Mouse (Mus musculus) heart, adult 8-10 months (tissue): ENCODE results near the gene Adamtsl3. TPM values are rescaled to one million over a fixed set of nuclear protein-coding genes. Genes with fewer than 3 reads are reported as not detected.

Source experiments
- DNase-seq: peaks from one replicate; pipeline ENCODE4 v3.0.0; 2022; ENCODE audit warnings: low spot score
- total RNA-seq, 4 experiments: library from RNA; stranded (reverse); gene quantifications; 2 replicates each; pipeline ENCODE4 v1.2.4; 2022

Adamtsl3 gene
- total RNA-seq = 10 to 100 TPM in 1 of 4 experiments, 1 to 10 TPM in 3; 4.4 to 11.4 (median 6.6) TPM

DNA sequence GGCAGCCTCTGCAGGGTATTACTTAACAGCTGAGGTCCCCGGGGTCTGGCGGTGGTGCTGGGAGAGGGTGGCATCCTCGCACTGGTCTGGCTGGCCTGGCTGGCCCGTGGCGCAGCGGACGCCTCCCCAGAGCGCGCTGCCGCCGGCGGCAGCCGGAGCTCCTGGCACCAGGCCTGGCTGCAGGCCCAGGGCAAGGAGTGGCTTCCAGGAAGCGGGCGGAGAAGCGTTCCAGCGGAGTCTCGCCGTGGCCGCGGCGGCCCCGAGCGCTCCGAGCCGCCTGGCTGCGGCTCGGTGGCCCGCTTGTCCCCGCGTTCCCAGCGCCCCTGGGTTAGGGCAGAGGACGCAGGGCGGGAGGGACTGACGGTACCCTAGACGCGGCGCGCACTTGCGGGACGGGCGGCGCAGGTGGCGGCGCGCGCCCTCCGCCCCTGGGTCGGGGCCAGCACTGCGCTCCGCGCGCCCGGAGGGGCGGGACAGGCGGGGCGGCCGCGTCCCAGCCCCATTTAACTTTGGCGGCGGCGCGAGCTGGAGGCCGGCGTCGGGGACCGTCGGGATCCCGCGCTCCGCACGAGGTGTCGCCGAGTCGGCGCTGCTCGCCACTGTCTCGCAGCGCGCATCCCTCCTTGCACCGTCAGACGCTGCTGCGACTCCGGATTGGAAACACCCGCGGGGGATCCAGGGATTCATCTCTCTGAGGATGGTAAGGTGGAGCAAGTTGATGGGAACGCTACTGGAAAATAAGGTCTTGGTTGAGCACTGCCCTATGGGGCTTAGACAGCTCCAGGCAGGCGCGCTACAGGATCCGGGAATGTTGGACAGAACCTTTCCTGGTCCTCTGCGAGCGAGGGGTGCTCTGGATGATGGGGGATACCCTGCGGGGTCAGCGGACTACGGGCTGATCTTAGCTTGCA lies at the start of gene Adamtsl3:
Gene Adamtsl3 (plus strand): TSS at position 484 of the 911 bp plus-strand sequence.
- DNase-seq = no peak

DNA sequence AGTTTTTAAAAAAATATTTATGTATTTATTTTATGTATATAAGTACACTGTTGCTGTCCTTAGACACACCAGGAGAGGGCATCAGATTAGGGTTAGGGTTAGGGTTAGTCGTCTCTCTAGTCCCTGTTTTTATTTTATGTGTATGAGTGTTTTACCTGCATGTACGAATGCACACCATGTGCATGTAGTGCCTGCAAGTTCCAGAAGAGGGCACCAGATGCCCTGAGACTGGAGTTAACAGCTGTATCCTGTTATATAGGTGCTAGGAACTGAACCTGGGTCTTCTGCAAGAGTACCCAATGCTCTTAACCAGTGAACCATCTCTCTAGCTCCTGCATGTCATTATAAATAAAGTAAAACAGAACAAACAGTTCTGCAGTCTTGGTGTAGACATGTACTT lies 48.3 kb upstream of the Adamtsl3 start:
- no peak for DNase-seq

DNA sequence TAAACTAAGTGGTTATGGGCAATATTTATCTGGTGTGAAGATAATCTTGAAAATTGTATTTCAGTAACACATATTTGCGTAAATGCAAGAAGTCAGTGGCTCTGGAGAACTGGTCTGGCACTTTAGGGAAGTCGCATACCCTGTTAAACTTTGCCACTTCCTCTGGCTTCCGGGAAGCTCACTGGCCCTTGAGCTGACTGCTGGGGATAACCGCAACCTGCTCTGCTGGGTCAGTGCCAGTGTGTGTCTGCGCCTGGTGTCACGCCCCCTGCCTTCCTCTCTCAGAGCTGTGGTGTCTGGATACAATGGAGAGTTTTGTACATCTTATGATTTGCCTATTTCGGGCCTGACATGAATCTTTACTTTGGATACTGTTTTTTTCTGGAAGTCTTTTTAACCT lies 42.1 kb upstream of the Adamtsl3 start:
- no peak for DNase-seq

DNA sequence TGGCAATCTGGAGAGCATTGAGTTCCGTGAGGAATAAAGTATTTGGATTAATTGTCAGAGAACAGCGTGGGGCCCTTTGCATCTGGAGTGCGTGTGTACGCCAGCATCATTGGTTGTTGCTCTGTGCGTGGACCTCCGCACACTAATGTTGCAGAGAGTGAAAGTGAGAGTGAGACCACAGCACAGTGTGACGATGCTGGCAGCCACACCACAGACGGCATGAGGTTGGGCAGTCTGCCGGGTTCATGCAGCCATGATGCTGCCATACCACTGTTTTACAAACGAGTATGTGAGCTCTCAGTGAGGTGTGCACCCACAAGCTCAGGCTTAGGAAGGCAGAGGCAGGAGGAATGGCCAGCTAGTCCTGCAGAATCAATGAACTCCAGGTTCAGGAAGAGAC lies 41.4 kb upstream of the Adamtsl3 start:
- no peak for DNase-seq

DNA sequence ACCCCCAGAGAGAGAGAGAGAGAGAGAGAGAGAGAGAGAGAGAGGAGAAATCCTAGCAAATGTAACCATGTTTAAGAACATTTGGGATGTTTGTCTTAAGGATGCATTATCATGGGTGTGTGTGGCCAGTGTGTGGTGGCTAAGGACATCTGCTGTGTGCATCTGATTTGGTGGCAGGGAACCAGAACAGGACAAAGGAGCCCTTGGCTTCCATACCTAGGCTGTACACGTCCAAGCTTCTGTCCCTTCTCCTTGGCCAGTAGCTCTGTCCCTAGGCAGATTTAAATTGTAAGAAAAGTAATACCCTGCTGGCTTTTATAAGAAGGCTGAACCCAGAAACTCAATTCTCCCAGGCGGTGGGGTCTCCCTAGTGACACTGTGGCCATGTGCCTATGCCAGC lies 40.9 kb upstream of the Adamtsl3 start:
- no peak for DNase-seq

DNA sequence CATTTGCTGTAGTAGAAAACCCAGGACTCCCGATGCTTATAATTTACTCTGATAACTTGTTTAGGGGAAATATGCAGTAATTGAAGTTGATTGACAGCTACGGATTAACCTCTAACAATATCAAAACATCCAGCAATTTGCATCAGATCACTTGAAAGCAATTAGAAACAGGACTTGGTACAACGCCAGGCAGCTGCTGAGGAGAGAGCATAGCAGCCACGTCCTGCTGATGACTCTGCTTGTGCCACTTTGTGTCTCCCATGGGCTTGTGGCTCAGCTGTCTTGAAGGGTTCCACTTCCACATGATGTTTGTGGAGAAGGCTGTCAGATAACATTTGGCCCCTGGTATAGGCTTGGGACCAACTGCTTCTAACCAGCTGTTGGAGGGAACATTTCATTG lies 27.1 kb upstream of the Adamtsl3 start:
- DNase-seq = no peak

DNA sequence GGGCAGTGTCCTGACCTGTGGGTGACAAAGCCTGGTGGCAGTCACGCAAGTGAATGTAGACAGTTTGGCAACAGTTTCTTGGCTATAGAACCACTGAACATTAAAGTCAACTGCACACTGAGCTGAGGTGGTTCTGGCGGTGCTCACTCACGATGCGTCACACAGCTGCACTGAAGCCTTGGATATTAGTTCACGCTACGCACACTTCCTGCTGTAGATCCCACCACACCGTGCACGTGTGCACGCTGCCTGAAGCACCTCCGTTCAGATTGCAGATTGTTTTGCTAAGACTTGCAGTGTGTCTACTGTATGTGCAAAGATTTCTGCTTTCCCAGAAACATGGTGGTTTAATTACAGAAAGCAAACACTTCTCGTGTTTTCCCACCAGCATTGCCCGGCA lies 17.0 kb upstream of the Adamtsl3 start:
- DNase-seq = no peak

DNA sequence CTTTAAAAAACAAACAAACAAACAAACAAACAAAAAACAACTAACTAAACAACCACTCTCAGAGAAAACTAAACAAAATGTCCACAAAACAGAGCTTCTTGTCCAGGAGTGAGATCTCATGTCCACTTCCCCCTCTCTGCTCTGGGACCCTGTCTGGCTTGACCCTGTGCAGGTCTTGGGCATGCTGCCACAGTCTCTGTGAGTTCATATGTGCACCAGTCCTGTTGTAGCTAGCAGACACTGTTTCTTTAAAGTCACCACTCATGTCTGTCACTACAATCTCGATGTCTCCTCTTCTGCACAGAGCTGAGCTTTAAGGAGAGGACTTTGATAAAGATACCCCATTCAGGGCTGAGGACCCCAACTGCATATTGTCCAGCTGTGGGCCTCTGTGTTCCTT lies 8.9 kb upstream of the Adamtsl3 start:
- no peak for DNase-seq

DNA sequence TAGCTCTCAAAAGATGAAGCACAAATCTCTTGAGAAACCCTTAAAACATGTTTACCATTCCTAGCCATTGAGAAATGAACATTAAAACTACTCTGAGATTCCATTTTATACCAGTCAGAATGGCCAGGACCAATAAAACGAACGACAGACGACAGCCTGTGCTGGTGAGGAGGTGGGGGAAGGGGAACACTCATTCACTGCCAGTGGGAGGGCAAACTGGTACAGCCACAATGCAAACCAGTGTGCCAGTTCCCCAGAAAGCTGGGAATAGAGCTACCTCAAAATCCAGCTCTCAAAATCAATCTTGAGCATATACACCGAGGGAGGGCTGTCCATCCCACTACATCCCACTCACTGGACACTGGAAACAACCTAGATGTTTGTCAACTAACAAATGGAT lies 8.3 kb upstream of the Adamtsl3 start:
- no peak for DNase-seq

DNA sequence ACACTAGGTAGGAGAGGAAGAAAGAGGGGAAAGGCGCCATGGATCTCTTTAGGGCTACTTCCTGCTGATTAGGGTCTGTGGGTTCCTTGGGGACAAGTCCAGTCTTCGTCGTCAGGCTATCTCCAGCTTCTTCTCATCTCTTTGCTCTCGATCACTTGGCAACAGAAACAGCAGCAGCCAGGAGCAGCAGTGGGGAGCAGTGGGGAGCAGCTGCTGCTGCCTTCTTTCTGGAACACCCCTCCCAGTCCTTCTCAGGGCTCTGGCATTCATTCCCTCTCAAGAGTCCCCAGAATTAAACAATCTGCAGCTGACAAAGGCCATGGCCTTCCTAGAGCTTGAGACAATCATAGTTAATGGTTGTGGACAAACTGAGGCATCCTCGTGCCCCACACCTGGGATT lies 7.6 kb upstream of the Adamtsl3 start:
- DNase-seq = no peak

DNA sequence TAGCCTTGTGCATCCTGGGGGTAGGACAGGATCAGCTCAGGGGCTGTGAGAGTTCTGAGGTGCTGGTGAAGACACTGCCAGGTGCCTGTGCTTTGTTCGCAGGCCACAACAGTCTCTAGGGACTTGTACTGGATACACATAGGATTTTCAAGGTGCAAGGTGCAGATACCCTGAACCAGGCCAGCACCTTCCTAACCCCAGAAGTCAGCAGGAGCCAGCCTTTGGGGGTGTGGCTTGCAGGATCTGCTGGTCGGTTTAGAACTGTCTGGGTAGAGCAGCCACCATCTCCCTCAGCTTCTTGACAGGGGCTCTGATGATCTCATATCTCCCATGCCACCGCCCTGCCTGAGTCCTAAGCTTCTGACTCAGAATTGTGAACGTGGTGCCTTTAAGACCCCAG lies 5.7 kb upstream of the Adamtsl3 start:
- DNase-seq = no peak

DNA sequence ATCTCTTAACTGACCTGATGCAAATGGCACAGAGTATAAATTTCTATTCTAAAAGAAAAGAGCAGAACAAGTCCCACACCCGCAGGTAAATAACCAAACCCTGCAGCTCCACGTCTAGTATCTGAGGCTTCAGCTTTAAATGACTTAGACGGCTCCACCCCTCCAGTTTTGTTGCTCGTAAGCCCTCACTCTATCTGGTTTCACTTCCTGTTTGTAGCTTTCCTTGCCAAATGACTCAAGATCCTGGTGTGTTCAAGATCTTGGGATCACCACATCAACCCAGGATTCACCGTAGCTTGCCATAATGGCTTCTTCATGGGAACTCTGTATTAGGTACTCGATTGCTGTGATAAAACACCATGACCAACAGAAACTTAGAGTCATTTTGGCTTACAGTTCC lies 4.6 kb upstream of the Adamtsl3 start:
- DNase-seq = no peak

DNA sequence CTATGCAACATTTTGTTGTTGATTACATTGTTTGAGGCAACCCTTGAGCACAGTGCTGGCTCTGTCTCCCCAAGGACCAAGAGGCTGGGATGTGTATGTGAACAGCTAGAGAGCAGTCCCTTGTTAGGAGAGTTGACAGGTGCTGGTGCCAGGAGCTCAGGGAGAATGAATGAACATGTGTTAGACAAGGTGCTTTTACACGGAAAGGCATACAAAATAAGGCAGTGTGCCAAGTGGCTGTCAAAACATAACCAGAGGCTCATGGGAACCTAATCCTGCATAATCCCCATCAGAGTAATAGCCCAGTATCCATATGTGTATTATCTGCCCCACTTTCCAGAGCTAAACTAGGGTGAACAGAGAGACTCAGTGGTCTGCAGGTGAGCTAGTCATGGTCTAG lies 1.5 kb upstream of the Adamtsl3 start:
- DNase-seq = no peak

DNA sequence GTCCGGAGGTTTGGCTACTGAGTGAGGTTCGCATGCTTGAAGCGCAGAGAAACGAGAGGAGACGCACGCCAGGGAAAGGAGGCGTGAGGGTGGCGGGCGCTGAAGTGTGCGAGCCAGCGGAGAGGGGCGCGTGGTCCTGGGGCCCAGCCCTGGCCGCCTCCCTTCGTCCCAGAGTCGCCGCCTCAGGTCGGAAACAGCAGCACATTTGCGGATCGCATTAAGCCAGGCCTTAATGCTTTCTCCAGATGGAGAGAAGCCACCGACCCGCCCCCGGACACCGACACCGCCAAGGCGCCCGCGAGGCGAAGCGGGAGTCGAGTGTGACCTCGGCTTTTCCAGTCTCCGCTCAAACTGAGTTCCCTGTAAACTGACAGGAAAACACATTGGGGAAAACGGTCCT lies 638 bp downstream of the Adamtsl3 start:
- peak; percentile 84 for DNase-seq

DNA sequence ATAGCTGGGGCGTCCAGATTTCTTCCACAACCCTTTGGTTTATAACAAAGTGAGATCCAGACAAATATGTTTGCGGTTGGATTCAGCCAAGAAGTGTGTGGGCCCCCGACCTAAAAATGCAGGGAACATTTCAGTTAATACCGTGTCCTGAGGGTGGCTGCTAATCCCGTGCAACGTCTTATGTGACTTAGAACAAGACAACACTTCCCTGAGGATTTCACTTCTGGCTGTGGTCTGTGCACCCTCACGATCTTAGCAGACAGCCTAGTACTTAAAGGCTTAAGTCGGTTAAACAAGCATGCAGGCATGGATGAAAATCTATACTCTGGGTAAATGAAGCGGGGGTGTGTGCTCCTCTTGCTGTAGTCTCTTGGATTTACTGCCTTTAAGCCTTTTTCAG lies 2.6 kb downstream of the Adamtsl3 start:
- DNase-seq = no peak

DNA sequence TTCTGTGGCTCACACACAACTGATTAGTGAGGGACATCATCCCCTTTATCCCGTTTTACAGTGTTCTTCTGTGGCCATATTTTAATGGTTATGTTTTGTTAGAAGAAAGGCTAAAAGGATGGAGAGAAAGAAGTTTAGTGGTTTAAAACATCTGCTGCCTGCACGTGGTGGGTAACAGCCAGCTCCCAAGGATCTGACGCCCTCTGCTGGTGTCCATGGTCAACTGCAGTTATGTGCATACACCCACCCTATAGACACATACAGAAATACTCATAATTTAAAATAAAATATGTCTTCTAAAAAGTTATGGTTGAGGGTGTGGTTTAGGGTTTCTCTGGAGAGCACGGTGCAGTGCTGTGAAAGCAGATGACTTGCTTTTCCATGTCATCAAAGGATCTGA lies 3.0 kb downstream of the Adamtsl3 start:
- DNase-seq = no peak

DNA sequence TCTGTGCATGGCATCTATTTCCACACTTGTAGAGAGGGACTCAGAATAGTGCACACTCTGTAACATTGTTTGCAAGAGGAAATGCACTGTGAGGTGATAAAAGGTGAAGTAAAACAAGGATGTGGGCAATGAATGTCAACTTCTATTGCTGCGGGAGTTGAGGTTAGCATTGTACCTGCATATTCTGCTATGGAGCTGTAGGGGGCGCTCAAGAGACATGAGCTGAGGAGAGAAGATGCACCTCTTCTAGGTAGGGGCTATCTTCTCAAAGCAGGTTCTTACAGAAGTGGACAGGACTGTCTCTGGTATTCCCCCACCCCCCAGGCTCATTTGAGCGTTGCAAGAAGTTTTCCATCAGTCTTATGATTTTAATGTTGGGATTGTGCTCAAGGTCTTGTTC lies 3.7 kb downstream of the Adamtsl3 start:
- DNase-seq = no peak

DNA sequence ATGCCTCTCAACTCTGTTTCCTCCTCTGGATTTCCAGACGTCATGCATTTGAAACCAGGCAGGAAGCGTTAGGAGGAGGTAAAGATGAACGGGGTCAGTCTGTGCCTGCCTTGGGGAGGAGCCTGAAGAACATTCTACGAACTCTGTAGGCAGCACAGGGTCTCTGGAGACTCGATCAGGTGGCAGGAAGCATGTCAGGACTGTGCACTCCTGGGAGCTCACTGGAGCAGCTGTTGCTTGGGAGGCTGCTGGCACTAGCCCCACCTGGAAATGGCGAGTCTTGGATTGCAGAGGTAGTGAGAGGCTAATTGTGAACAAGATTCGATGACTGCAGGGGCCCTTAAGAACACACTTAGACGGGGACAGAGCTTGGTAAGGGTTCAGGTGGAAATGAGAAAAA lies 6.0 kb downstream of the Adamtsl3 start:
- DNase-seq = no peak

DNA sequence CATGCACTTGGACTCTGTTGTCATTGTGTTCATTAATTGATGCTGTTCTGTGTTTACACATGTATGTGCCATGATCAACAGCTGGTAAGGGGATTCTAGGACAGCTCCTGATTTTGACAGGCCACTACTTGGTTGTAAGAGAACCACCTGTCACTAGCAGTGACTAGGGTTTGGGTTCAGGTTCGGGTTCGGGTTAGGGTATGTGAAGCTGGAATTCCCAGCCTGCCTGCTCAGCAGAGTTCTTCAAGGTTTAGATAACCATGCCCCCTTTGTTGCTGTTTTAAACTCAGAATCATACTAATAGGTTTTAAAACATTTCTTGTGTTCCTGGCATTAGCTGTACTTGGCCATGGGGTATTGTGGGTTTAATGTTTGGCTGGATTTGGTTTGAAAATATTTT lies 11.2 kb downstream of the Adamtsl3 start:
- DNase-seq = no peak

DNA sequence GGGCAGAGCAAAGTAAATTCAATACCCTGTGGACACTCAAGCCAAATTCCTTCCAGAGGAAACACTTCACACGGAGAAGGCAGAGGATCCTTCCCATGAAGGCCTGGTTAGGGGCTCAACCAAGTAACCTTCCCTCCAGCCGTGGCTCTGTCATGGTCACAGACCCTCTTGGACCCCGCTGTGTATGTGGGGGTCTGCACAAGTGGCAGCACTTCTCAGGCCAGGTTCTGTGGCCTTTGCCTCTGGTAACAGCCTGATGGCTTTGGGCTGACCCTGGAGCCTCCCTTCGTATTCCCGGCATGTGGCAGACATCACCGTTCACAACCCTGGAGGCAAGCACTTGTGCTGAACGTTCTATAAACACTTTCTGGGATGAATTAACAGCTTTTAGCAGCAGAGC lies 14.3 kb downstream of the Adamtsl3 start:
- DNase-seq = no peak

DNA sequence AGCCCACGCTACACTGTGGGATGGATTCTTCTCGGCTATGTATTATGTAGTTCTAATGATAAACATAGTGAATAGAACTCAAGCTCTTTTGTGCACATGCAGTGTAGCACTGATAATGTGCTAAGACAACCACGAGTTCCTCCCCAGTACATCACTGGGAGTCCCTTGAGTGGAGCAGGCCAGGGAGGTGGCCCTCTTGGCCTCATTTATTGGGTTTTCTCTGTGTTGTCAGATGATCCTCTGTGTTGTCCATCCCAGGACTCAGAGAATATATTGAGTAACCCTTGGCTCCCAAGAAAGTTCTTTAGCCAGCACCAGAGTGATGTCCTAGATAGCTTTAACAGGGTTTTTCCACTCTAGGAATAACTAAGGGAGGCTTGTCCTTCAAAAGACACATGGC lies 14.9 kb downstream of the Adamtsl3 start:
- no peak for DNase-seq

DNA sequence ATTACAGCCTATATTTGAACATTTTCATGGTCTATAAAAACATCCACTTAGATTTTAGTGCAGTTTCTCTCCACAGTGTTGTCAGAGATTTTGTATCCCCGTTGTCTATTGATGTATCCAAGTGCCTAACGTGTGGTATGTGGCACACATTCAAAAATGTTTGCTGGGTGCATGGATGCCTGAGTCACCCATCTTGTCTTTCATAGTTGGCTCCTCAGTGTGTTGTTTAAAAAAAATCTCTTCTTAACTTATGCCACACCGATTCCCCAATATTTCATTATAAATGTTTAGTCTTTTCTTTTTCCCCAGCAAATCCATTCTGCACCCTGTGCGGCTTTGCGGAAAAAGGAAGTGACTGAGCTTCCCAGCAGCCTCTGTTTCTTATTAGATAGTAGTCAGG lies 23.7 kb downstream of the Adamtsl3 start:
- no peak for DNase-seq

DNA sequence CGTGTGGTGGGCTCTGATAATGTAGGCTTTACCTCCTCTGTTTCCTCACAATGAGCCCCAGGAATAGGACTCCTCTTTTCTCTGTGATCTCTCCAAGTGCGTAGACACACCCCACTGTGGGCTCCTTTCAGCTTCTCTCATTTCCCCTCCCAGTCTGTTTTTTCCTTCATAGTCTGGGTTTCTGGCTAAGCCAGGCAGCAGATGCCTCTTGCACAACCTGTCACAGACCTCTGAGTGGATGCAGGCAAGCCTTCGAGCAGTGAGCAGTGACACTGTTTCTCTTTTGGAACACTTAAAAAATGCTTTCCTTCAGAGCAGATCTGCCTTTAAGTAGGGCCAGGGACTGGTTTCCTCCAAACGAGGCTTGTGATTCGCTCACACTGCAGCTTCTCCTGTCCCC lies 24.2 kb downstream of the Adamtsl3 start:
- DNase-seq = peak; percentile 40

DNA sequence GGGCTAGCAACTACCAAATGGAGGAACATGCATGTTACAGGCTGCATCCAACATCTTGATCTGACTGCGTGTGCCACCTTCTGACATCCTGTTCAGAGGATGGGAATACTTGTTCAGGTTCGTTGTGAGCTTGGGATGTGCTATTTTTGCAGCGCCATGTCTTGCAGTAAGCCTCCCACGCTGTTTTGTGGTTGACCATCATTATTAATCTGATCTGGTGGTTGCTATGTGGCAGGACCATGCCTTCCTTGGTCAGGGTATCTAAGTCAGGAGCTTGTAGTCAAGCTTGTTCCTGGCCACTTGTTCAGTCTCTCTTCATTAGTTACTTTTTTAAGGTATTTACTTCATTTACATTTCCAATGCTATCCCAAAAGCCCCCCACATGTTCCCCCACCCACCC lies 24.7 kb downstream of the Adamtsl3 start:
- no peak for DNase-seq
